Mouse (Mus musculus): Measurements from ENCODE around the gene Gstt3. TPM values are rescaled to one million over a fixed set of nuclear protein-coding genes. Genes with fewer than 3 reads are reported as not detected.
"Not testable (repeated sequence)": the region's sequence is repeated elsewhere in the genome, so short reads cannot be mapped to it uniquely, and the experiment has no call there.

Gene Gstt3
- total RNA-seq, 4 experiments from 2014 or later, result 28.7 to 37.8 (median 34.4) TPM

DNA sequence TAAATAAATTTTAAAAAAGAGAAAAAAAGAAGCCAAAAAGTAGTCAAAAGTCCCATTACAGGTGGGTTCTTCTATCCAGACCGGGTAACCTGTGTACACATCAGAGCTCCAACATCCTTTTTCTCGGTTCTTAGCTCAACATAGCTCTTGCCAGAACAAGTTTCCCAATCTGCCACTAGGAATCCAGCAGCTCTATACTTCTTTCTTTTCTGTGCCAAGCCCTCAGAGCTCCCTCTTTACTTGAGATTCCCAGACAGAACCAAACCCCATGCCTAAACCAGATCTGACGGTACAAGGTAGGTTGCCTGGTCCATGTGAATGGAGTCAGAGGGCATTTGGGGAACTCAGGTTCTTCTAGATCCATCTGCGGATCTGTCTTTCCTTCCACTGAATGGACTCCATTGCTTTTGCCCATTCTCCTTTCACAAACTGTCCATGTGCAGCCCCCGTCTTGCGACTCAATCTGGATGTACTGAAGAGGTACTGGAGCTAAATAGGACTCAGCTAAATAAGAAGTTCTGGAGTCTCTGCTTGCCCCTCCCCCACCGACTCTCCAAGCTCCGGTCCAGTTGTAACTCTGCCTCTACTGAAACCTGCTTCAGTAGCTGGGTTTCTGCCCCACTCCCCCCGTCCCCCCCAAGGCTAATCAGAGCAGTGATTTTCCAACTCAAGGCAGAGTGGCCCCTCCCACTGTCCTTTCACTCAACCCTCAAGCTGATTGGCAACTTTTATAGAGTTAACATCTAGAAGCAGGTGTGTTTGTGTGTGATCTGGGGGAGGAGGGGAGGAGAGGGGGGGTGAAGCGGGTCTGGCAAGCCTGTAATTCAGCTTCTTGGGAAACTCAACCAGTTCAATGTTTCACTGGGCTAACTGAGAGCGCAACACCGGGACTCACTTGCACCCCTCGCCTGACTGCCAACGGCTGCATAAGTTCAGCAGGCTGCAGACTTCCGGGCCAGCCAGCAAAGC lies 1.7 kb downstream of the Gstt3 start:
- no peak for DNase-seq

DNA sequence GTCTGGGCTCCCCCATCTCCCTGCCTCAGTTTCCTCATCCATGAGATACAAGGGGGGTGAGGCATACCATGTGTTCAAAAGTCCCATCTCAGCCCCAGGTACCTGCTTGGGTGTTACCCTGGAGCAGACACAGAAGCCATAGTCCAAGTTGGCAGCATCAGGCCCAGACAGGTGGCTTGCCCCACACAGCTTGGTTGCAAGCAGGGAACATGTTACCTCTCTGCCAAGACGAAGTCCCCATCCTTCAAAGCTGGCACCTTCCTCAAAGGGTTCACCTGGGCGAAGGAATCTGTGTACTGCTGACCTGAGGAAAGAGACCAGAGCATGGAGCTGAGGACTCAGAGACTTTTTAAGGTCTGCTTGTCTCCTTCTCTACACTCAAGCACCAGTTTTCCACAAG lies 3.3 kb downstream of the Gstt3 start:
- DNase-seq, result no peak

DNA sequence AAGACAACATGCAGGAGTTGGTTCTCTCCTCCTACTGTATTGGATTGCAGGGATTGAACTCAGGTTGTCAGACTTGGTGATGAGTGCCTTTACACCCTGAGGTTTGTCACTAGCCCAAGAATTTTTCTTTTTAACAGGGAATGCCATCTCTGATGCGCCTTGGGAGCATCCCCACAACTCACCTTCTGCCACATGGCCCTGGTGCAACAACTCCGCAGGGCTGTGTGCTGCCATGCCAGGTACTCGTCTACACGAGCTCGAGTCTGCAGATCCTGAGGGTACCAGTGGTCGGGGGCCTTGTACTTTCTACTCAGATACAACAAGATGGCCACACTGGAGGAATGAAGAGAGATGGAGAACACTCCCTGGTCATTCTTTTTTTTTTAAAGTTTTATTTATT lies 4.7 kb downstream of the Gstt3 start:
- DNase-seq, result no peak

DNA sequence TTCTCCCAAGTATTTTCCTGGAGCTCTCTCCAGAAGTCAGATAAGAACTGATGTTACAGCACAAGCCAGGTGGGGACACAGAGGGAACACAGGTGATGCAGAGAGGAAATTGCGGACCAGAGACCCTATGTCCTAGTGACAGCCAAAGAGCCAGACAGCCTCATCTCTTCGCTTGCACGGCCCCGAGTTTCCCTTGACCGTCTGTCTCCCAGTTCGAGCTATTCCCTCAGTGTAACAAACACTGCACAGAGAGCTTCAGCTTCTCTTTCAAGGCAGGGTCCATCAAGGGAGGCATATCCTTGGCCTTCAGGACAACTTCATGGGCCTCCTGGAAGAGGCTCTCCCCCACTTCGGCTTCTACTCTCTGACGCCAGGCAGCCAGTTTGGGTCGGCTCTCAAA lies 6.6 kb downstream of the Gstt3 start:
- DNase-seq, result no peak

DNA sequence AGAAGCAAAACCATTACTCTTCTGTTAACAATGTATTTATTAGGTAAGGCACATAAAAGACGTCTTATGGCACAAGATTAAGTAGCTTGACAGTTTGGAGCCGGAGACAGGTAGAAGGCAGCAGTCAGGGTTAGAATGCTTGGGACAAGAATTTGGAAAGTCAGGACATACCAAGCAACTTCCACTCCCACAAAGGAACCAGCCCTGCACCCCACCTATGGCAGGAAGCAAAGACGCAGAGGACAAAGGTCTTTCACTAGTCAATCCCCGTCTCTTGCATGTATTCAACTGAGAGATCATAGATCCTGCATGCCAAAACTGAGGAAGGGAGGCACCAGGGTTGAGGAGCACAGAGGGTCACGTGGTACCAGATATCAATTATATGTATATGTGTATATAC lies 7.1 kb downstream of the Gstt3 start:
- no peak for DNase-seq

DNA sequence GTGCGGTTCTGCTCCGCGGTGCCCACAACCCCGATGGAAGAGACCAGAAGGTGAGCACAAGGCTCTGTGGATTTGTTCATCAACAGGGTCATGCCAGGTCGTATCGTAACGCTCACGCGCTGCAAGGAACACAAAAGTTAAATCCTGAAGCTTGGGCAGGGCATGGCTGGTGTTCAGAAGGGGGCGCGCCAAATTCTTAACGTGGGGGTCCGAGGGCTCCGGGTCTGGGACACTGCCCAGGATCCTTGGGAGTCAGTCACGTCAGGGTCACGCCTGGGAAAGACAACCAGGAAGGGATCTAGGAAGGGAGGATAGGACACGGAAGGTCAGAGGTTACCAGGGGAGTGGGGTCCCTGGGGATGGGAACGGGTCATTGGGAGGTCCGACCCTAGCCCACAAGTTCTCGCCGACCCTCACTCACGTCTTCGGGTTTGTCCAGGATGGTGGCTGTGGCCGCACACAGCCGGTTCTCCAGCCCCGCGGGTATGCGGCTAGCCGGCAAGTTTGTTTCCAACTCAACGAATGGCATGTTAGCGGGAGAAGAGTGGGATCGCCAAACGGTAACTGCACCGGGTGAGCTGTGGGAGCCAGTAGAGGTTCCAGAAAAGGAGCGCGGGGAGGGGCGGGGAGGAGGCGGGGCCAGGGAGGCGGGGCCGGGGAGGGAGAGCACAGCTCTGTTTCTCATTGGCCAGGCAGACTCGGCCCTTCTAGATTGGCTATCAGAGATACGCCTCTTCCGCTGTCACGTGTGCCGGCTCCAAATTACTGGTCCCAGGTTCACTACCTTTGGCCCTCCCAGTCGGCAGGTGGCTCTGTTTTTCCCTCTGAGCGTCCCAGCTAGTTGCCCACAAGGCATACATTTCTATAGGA lies 8.2 kb downstream of the Gstt3 start, which contains the start of gene Ddt:
Gene Ddt, minus strand, starts transcription at position 620 of the 870 bp plus-strand sequence.
- peak; percentile 82 for DNase-seq

DNA sequence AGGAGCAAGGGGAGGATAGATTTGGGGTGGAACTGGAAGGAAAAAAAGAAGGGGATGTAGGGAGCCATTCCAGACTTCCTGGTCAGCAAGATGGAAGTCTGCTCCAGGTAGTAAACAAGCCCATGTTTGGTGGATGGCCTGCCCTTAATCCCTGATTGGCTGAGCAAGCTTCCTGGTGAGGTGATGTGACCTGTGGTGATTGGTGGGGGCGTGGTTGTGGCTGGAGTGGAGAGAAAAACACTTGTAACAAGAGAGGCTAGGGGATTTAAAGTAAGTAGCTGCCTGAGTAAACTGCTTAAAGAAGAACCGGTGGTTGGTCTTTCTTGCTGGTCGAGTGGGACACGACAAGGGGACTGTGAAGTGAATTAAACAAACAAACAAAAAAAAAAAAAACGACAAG lies 13.5 kb downstream of the Gstt3 start:
- DNase-seq, result not testable (repeated sequence)

DNA sequence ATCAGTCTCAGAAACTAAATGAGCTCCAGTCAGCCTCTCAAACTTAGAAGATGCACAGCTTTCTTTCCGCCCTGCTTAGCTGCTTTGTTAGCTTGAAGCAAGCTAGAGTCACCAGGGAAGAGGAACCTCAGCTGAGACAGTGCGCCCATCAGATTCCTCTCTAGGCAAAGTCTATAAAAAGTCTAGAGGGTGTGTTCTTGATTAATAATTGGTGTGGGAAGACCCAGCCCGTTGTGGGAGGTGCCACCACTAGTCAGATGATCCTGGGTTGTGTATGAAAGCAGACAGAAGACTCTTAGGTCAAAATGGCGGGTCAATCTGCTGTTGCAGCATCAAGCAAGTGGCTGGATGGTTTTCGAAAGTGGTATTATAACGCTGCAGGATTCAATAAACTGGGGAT lies 14.4 kb downstream of the Gstt3 start:
- DNase-seq, result no peak

DNA sequence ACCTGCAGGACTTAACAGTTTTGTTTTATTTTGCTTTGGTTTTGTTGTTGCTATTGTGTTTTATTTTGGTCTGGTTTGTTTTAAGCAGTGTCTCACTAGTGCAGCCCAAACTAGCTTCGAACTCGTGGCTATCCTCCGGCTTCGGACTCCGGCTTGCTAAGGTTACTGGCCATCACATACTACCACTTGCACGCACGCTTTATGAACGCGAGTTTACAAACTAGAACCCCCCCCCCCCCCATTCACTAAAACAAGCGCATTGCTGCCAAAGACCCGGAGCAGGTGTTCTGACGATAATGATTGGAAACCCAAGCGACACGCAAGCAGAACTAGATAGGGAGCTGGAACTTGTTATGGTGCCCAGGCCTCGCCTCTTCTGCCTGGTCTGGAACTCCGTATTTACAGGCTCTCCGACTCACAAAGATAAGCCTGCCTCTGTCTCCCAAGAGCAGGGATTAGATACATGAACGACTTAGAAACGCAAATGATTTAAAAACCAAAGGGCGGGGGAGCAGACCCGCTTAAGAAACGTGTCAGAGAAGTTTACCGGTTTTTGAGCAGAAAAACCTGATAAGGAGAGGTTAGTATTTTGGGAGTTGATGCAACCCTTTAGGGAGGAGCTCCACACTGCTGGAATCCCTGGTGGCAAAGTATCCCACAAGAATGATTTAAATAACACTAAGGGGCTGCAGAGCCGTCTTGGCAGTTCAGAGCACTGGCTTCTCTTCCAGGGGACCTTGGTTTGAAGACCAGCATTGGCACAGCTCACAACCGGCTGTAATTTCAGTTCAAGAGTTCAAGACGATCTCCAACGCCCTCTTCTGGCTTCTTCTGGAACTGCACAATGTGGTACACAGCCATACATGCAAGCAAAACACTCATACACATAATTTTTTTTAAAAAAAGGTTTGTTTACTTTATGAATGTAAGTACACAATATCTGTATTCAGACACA lies 16.4 kb downstream of the Gstt3 start:
- peak; percentile 43 for DNase-seq

DNA sequence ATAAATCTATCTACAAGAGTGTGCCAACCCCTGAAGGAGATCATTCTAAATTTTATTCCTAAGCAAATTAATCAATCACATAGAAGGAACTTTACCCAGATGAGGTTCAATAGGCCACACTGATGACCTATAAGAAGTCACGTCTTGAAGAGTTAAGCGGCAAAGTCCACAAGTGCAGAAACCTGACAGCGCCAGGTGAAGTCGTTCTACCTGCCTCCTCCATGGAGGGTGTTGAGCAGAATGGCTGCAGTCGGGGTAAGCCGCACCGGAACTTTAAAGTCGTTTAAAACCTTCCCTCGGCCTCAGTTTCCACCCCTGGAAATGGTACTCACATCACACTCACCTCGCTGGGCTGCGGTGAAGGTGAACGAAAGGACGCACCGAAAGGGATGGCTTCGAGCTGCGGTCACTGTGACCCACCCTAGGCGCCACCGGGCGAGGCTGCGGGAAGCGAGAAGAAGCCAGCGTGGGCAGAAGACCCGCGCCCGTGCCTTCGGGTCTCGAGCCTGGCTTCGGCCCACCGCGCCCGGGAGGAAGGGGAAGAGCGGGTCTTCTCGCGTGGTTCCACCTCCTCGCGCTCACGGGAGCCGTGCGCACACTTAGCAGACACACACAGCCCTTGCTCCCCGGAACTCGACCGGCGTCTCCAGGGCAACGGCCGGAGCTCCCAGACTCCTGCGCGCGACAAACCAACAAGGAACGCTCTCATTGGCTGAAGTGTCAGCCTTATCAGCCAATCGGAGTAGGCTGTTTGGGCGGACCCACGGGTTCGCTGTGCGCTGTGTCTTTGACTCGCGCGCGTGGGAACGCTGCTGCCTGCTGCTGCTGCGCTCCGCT lies 17.3 kb downstream of the Gstt3 start, which contains the start of gene Cabin1:
Gene Cabin1, minus strand, starts transcription at position 660 of the 837 bp plus-strand sequence.
- peak; percentile 97 for DNase-seq

DNA sequence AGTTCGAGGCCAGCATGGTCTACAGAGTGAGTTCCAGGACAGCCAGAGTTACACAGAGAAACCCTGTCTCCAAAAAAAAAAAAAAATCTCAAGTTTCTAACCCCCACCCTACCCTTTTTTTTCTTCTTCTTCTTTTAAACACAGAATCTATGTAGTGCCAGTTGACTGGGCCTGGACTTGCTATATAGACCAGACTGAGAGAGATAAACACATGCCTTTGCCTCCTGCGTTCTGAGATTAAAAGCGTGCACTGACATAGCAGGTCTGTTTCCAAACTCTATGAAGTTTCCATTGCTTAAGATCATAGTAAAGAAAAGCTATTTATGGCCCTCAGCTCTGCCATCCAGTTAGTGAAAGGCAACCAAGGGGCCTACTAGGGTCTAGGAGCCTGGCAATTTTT lies 18.8 kb downstream of the Gstt3 start:
- no peak for DNase-seq

DNA sequence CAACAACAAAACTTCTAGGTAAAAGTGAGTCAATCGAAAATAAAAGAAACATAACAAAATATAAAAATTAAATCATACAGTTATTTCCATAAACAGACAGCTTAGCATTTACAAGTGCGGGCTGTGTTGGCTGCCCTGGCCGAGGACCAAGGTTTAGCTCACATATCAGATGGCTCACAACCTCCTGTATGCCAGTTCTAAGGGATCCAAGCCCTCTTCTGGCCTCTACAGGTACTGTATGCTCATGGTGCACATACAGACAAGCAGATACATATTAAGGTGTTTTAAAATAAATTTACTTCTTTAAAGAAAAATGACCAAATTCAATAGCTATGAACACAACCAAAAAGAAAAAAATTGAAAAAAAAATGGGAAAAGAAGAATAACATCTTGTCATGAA lies 20.9 kb downstream of the Gstt3 start:
- no peak for DNase-seq

DNA sequence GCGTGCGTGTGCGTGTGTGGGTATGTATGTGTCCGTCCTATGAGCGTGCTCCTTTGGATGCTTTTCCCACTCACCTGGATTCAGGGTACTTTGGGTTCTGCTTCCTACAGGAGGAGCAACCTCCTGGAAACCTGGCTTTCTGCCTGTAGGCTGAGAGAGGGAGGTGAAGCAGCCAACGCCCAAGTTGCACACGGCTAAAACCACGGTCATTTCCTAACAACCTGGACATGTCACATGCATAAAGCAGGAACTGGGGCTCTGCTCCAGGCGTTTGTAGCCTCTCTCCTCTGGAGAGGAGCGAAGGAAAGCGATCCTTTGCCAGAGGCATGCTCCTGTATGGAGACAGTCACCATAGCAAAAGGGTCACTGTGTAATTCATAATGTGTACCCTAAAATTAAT lies 24.5 kb downstream of the Gstt3 start:
- no peak for DNase-seq

DNA sequence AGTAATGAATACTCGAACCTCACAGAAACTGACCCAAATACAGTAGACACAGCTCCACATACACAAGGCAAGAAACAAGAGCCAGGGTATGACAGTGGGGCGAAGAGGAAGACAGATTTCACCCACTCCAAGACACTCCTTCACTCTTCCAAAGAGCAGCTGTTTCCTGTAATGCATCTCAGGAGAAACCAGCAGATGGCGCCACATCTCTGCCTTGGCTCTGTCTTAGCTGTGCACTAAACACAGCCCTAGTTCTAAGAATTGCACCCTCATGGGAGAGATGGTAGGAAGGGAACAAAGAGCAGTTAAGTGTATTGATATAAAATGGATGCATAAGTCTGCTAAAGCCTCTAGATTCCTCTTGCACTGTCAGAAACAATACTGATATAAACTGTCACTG lies 37.2 kb downstream of the Gstt3 start:
- peak; percentile 39 for DNase-seq

DNA sequence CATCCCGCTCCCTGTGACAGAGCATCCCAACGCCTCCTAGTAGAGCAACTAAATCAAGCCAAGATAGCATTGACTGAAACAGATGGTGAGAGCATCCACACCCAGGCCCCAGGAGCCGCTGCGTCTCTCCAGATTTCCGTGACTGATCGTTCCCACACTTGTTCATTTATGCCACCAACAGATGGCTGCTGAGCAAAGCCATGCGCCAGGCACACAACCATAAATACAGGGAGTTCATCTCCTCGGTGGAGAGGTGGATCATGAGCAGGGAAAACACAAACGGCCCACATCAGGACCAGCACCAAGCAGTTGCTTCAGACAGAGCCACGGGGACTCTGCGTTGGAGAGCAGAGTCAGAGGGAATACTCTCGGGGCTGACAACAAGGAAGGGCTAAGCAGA lies 37.8 kb downstream of the Gstt3 start:
- DNase-seq, result no peak

DNA sequence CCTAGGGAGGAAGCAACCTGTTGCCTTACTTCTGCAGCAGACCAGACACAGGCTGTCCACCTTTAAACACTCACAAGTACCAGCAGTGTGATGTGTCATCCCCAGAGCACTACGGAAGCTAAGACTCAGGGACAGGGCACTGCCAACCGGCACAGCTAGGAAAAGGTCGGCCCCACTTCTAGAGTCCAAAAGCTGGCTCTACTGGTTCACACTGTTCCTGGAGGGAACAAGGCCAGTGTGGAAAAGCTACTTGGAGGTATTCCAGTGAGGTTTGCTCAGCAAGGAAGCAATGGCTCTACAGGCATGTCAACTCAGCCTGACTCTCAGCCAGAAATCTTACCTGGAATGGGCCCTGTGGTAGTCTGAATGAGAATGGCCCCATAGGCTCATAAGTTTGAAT lies 40.3 kb downstream of the Gstt3 start:
- no peak for DNase-seq

DNA sequence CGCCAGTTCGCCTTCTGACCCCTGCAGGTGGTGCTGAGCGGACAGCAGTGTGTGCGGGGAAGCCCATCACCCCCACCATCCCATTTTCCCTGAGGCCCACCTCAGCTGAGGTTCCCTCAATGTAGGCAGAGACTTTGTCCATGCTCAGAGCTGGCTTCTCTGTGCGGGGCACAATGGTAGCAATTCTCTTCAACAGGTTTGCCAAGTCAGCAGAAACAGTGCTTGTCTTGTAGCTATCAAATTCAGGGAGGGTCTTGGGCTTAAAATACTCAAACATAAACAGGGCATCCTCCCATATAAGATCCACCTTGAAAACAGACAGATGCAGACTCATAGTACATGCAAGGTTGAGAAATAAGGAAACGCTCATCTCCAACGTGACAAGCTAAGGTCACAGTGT lies 55.8 kb downstream of the Gstt3 start:
- no peak for DNase-seq

All from adrenal gland, adult 8-10 months (tissue).